Mouse (Mus musculus): ENCODE results near the gene Zcrb1.

- TF ChIP-seq CTCF (IDR thresholded peaks at IDR 0.05; ENCODE audit: low read depth, low read length) (no peak), TAL1 (conservative IDR thresholded peaks at IDR 0.05; ENCODE audit: low read depth, low read length) (no peak)
Observed at GRCm38 (mm10) chr15:93397826-93398698, at the start of gene Zcrb1, which contains the start of gene Pphln1.

All from G1E (cell line).